11 mouse cellular contexts compared by ENCODE assay signal in the genomic region with DNA sequence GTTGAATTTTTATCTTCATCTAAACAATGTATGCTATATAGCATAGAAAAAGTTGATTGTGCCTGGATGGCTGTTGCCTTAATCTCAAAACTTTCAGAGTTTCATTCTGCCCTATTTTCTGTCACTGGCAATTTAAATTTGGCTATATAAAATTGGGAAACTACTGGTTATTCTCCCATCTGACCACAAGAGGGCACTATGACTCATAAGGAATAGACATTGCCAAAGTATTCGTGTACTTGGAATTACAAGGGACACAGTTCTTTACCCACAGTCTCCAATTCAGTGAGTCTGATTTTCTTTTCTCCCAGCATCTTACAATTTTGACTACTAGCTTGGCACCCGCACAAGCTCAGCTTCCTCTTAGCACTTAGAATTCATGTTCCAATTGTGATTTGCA. TPM values are rescaled to one million over a fixed set of nuclear protein-coding genes. Genes with fewer than 3 reads are reported as not detected.
A peak's percentile ranks its signal among the peaks of the same experiment; 100 is the strongest.
DNase-seq lines count a peak whose midpoint lies in the region; ATAC-seq and TF ChIP-seq lines count a peak whose summit lies in the region.
"Had no signal": no experiment of that assay in that cellular context is flagged by ENCODE, and none has a peak within 500 bp of the region (broad histone marks: within the 10 kb centered on the region; RNA-seq: fewer than 3 reads in every experiment).

No protein-coding gene starts in this region.

- TF ChIP-seq CTCF in forebrain, postnatal 0 days (IDR thresholded peaks at IDR 0.05; ENCODE audit: low read depth) = peak; percentile 75
- peak; percentile 31; the same call in 1 of the 2 replicates for TF ChIP-seq CTCF in liver, embryonic 14.5 days (IDR thresholded peaks at IDR 0.05; ENCODE audit: low read depth)

- H3K4me2 ChIP-seq in forebrain, postnatal 0 days (ENCODE audit: low read depth) = no peak overlapping the region
- no peak overlapping the region for H3K4me2 ChIP-seq in liver, embryonic 14.5 days (ENCODE audit: low read depth)
- no peak overlapping the region for H3K4me2 ChIP-seq in liver, embryonic 11.5 days
- H3K4me2 ChIP-seq: embryonic facial prominence, embryonic 12.5 days; midbrain, embryonic 12.5 days had no signal

- H3K27ac ChIP-seq in forebrain, postnatal 0 days (ENCODE audit: low read depth, low read length) = no peak overlapping the region
- no peak overlapping the region for H3K27ac ChIP-seq in forebrain, embryonic 10.5 days
- H3K27ac ChIP-seq in liver, embryonic 14.5 days = no peak overlapping the region
- H3K27ac ChIP-seq in liver, embryonic 11.5 days (ENCODE audit: low read depth, low read length) = no peak overlapping the region
- H3K27ac ChIP-seq: embryonic facial prominence, embryonic 12.5 days; midbrain, embryonic 12.5 days had no signal

- TF ChIP-seq EP300 in liver, embryonic 14.5 days (IDR thresholded peaks at IDR 0.05; ENCODE audit: low read depth) = no peak

- 29% methylated on average over 2 of the region's 2 CpGs for WGBS in forebrain, postnatal 0 days
- 48% methylated on average over 2 of the region's 2 CpGs for WGBS in forebrain, embryonic 10.5 days
- 50% methylated on average over 2 of the region's 2 CpGs for WGBS in liver, embryonic 14.5 days (ENCODE audit: insufficient replicate concordance)
- 56% methylated on average over 2 of the region's 2 CpGs for WGBS in liver, embryonic 11.5 days

- H3K4me3 ChIP-seq in forebrain, postnatal 0 days (ENCODE audit: low read depth, low read length) = no peak overlapping the region
- H3K4me3 ChIP-seq in forebrain, embryonic 10.5 days = no peak overlapping the region
- H3K4me3 ChIP-seq in liver, embryonic 14.5 days (ENCODE audit: insufficient read depth in 1 of 2, low read depth in 2 of 2, low read length in 2 of 2) = no peak overlapping the region
- H3K4me3 ChIP-seq in liver, embryonic 11.5 days (ENCODE audit: low read depth, low read length) = no peak overlapping the region
- H3K4me3 ChIP-seq: embryonic facial prominence, embryonic 12.5 days; midbrain, embryonic 12.5 days had no signal

- H3K27me3 ChIP-seq in forebrain, postnatal 0 days (ENCODE audit: insufficient read depth, low read length) = no peaks in the 10 kb centered on the region
- H3K27me3 ChIP-seq in forebrain, embryonic 10.5 days (ENCODE audit: poor library complexity, severe bottlenecking) = no peaks in the 10 kb centered on the region
- no peaks in the 10 kb centered on the region for H3K27me3 ChIP-seq in liver, embryonic 14.5 days (ENCODE audit: control insufficient read depth, insufficient read depth, low read length)
- H3K27me3 ChIP-seq in liver, embryonic 11.5 days (replicated peaks; ENCODE audit: control insufficient read depth, insufficient read depth, low read length) = no peaks in the 10 kb centered on the region
- H3K27me3 ChIP-seq: embryonic facial prominence, embryonic 12.5 days; midbrain, embryonic 12.5 days had no signal

- no peak overlapping the region for H3K9ac ChIP-seq in forebrain, postnatal 0 days
- H3K9ac ChIP-seq in liver, embryonic 14.5 days (replicated peaks) = no peak overlapping the region
- H3K9ac ChIP-seq in liver, embryonic 11.5 days (ENCODE audit: low read depth, low read length) = no peak overlapping the region
- H3K9ac ChIP-seq: embryonic facial prominence, embryonic 12.5 days; midbrain, embryonic 12.5 days had no signal

- H3K4me1 ChIP-seq in forebrain, postnatal 0 days (ENCODE audit: insufficient read depth) = no peaks in the 10 kb centered on the region
- no peaks in the 10 kb centered on the region for H3K4me1 ChIP-seq in forebrain, embryonic 10.5 days
- no peaks in the 10 kb centered on the region for H3K4me1 ChIP-seq in liver, embryonic 14.5 days (replicated peaks; ENCODE audit: control insufficient read depth in 2 of 2, insufficient read depth in 2 of 2, low read length in 1 of 2)
- no peaks in the 10 kb centered on the region for H3K4me1 ChIP-seq in liver, embryonic 11.5 days (replicated peaks; ENCODE audit: control insufficient read depth, insufficient read depth, low read length)
- H3K4me1 ChIP-seq: embryonic facial prominence, embryonic 12.5 days; midbrain, embryonic 12.5 days had no signal

- ATAC-seq in forebrain, postnatal 0 days = no peak
- ATAC-seq in liver, embryonic 14.5 days (ENCODE audit: insufficient read depth) = no peak
- ATAC-seq in liver, embryonic 11.5 days (replicated peaks; ENCODE audit: low FRiP score) = no peak

- DNase-seq in forebrain, postnatal 0 days = peak; percentile 74
- DNase-seq in forebrain, embryonic 10.5 days (ENCODE audit: extremely low spot score, low spot score) = no peak
- DNase-seq in liver, embryonic 14.5 days (ENCODE audit: low read depth in 3 of 3, low spot score in 3 of 3) = no peak
- DNase-seq in liver, embryonic 11.5 days (ENCODE audit: low spot score) = no peak
- peak; percentile 30 for DNase-seq in MN1 (ENCODE audit: low spot score)
- DNase-seq in forelimb bud, embryonic 11.5 days (ENCODE audit: low read depth, low spot score) = peak; percentile 39
- no peak for DNase-seq in heart, adult 11 months
- no peak for DNase-seq in cerebellum, postnatal 36 days
- DNase-seq: kidney, adult 8-10 months had no signal

- H3K9me3 ChIP-seq in forebrain, postnatal 0 days (ENCODE audit: low read length) = no peaks in the 10 kb centered on the region
- no peaks in the 10 kb centered on the region for H3K9me3 ChIP-seq in forebrain, embryonic 10.5 days
- H3K9me3 ChIP-seq in liver, embryonic 14.5 days (ENCODE audit: control insufficient read depth, low read length) = no peaks in the 10 kb centered on the region
- H3K9me3 ChIP-seq in liver, embryonic 11.5 days (ENCODE audit: control insufficient read depth, low read length) = no peaks in the 10 kb centered on the region
- H3K9me3 ChIP-seq: embryonic facial prominence, embryonic 12.5 days; midbrain, embryonic 12.5 days had no signal

- H3K36me3 ChIP-seq in forebrain, postnatal 0 days (ENCODE audit: insufficient read depth) = no peaks in the 10 kb centered on the region
- no peaks in the 10 kb centered on the region for H3K36me3 ChIP-seq in forebrain, embryonic 10.5 days (replicated peaks)
- no peaks in the 10 kb centered on the region for H3K36me3 ChIP-seq in liver, embryonic 14.5 days (replicated peaks; ENCODE audit: control insufficient read depth, insufficient read depth, low read depth)
- no peaks in the 10 kb centered on the region for H3K36me3 ChIP-seq in liver, embryonic 11.5 days (ENCODE audit: control insufficient read depth, insufficient read depth, low read length)
- H3K36me3 ChIP-seq: embryonic facial prominence, embryonic 12.5 days; midbrain, embryonic 12.5 days had no signal

RNA-seq across cellular contexts. Expression of a gene that starts 23.5 kb away (rescaled TPM):
- 2.5 and 2.6 TPM in 2 replicates for total RNA-seq in forebrain, postnatal 0 days (2014; rRNA removed)
- 1.1 and 1.5 TPM in 2 replicates for polyA plus RNA-seq in forebrain, postnatal 0 days (2015; fragmentation: Nextera tagmentation; extraction: Ambion mirVana)
- polyA plus RNA-seq in forebrain, embryonic 10.5 days (2016; fragmentation: Nextera tagmentation; extraction: Ambion mirVana) = 3.8 TPM in 2 replicates
- 3.4 and 4.7 TPM in 2 replicates for polyA plus RNA-seq in liver, embryonic 14.5 days (2012; rRNA removed)
- polyA plus RNA-seq in liver, embryonic 14.5 days (2014; fragmentation: Nextera tagmentation; extraction: Ambion mirVana) = 11.3 and 13.3 TPM in 2 replicates
- polyA plus RNA-seq in liver, embryonic 11.5 days (2014; fragmentation: Nextera tagmentation; extraction: Ambion mirVana) = 11.4 and 14.6 TPM in 2 replicates

Comparison
In these comparisons a context has a peak if more than half of its experiments do, and no peak if none do; other contexts are left out.
1. DNase-seq: peak in forebrain, postnatal 0 days (single experiment), MN1 (single experiment) and forelimb bud, embryonic 11.5 days (single experiment); none in forebrain, embryonic 10.5 days (single experiment), liver, embryonic 14.5 days (0 of 3), liver, embryonic 11.5 days (single experiment), heart, adult 11 months (single experiment) and cerebellum, postnatal 36 days (0 of 2).